Mouse (Mus musculus) brain, embryonic 18.5 days (tissue): ENCODE measurements at regions not wholly inside any gene's neighbourhood (a gene's known extent, or its start where the extent isn't known, plus 50 kb on each side); places are given as distances from the start of the nearest gene placed in this dataset.

Experiments
- DNase-seq: peaks from one replicate; pipeline ENCODE4 v3.0.0-alpha.2; 2012; ENCODE audit warnings: low read depth, low spot score

DNA sequence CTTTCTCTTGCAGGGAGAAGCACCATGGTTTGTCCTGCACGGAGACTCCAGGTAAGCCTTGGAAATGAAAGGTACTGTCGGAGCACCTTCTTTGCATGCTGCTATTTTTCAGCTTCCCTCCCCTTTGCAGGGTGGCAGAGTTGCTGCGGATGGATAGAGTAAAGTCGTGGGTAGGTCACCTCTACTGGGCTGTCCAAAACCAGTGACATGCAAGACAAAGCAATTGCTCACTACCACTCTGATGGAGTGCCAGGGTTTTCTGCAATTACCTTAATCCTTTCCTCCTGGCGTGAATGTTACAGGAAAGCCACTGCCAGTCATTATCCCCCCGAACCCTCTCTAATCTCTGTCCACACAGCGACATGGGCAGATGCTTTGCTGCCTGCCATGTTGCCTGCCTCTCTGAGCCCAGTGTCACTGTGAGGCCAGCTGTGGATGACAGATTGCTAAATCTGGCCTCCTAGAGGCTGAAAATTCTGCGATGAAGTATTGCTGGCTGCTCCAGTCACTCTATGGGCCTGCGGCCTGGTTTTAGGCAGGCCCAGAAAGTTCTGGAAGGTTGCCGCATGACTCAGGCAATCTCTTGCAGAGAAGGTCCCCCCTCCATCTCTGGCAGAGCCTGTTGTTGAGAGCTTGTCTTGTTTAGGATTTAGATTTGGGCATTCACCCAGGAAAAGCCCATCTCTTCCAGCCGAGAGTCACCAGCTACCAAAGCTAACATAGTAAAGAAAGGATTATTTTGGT is 54.1 kb upstream of the Sod3 start:
- DNase-seq: no peak

DNA sequence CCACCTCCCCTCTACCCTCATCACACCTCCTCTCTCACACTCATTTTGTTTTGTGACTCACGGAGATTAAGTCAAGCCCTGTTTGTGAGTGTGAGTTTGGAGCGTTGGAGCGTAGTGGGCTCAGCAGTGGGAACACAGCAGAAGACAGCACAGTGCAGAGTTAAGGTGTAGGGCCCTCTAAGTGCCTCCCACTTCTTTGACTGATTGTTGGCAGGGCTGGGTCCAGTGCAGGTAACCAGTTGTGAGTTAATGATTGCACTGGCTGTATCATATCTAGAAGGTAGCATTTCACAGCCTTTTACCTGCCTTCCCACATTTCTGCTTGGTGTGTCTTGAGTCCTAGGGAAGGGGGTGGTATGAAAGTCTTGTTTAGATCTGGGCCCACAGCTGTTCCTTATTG is 67.3 kb upstream of the Sod3 start:
- DNase-seq: no peak

DNA sequence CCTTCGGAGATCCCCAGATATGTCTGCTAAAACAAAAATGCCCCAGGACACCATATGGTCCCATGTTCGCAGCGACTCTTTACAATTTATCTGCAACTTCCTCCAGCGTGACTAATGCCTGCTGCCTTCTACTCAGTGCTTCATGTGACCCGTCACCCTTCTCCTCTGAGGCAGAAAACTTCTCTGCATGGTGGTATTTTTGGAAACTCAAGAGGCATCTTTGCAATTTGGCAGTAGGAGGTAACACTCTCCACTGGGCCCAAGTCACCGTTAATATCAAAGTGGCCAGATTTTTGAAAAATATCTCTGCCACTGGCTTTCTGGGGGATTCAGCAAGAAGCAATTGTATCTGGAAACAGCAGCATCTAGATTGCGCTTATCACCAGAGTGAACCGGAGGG is 69.1 kb upstream of the Sod3 start:
- DNase-seq: no peak

DNA sequence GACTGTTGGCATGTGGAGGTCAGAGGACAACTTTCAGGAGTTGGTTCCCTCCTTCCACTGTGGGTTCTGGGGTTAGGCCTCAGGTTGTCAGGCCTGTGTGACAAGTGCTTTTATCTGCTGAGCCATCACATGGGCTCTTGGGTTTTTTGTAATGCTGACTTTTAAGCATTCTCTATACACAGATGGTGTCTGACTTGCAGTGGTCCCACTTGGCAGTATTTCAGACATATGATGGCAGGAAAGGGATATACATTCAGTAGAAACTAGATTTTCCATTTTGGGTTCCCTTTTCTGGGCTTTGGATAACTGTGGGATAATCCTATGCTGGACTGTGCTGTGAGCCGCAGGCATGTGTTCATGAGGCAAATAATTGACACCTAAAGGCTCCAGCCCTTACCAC is 75.3 kb upstream of the Sod3 start:
- DNase-seq: no peak

DNA sequence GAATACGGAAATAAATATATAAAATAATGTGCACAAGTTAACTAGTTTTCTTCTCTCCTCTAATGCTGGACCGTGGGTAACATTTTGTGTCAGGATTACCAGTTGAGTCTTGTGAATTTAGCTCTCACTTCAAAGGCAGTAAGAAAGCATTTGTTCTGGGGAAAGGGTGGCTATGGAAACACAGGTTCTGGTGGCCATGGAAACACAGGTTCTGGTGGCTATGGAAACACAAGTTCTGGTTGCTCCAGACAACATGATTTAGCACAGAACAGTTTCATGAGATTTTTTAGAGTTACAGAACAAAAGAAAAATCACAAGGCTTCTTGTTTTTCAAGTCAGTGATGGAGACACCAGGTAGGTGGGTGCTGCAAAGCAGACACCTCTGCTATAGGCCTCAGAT is 82.7 kb upstream of the Sod3 start:
- DNase-seq: no peak

DNA sequence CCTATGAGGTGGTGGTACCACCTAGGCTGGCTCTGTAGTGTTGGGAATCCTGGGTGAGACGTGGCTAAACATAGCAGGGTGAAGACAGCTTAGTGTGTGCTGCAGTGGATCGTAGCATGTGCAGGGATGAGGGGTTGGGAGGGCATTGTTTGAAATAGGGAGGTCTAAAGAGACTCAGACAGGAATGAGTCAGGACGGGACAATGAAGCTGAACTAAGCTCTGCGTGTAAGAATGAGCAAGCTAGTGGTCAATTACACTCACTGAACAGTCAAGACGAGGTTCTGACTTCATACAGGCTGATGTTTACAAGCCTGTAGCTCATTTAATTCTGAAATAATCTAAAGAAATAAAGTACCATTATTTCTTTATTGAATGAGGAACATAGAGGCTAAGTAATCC is 85.5 kb upstream of the Sod3 start:
- no peak for DNase-seq

DNA sequence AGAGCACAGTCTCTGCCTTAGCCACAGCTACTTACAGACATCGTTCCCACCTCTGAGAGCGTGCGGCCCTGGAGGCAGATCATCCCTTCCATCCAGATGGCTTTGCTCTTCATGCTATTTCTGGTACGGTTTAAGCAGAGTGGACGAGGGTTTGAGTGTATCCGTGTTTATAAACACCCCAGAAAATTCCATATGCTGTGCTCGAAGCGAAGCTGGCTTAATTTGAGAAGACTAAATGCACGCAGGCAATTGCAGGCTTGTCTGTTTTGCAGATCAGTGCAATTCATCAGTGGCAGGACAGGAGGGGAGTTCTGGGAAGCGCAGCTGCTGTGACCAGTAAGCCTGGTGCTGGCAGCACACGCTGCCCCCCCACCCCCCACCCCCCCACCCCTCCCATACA is 72.9 kb upstream of the Dhx15 start:
- peak; percentile 14 for DNase-seq

DNA sequence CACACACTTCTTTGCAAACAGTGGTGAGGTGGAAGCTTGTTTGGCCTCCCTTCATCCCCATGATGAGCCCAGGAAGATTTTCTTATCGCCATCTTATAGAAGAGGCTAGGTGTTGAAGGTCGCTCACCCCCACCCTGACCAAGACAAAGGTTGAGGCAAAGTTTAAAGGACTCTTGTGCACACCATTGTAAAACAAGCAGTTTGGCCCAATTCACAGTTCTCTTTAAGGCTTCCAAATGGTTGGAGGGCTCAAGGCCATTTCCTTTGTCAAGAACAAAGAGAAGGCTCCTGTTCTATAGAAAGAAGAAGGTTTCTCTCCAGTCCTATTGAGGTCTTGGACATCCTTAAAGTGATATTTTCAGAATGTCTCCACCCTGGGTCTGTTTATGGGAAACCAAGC is 67.8 kb upstream of the Dhx15 start:
- DNase-seq: no peak

DNA sequence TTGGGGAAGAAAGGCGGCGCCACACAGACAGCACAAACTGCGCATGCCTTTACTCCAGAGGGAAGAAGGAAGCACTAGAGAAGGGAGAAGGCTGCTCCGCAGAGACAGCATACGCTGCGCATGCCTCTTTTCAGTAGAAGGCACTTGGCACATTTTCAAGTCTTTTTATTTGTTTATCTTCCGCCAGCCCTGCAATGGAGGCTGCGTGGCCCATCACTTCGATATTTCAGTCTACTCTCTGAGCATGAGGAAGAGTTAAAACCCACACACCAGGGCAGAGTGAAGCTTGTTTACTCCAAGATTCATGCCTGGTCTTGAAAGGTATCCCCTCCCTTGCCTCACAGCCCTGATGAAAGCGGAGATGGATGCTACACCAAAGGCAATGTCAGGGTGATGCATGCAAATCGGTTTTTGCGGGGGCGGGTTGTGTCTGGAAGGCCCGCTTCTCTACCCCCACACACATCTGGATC is 64.3 kb upstream of the Dhx15 start:
- no peak for DNase-seq

DNA sequence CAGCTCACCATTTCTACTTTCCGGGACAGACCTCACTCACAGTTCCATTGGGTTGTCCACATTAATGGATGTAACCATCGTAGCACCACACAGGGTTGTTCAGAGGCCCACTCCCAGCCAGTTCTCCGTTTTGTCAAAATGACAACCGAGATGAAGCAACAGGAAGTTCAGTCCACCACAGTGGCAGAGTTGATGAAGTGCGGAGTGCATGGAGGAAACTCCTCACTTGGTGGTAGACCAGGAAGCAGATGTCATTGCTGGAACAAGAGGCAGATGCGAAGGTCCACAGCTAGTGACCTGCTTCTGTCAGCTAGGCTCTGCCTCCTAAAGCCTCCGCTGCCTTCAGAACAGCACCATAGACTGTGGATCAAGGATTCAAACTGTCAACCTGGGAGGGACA is 59.5 kb upstream of the Dhx15 start:
- no peak for DNase-seq

DNA sequence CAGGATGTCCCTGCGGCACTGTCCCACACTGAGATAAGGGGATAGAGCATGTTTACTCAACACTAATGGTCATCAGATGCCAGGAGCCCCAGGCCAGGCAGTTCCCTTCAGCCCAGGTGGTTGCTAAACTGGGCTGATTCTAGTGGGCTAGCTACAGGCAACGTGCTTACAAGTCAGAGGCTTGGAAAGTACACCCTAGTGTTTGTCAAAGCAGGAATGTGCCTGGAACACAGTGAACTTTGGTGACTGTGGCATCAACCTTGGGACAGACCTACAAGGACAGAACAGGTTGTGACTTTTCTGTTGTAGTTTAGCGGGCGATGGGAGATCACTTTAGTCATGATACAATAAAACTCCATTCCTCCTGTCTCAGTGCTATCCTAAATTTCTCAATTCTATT is 53.6 kb upstream of the Dhx15 start:
- DNase-seq: no peak

DNA sequence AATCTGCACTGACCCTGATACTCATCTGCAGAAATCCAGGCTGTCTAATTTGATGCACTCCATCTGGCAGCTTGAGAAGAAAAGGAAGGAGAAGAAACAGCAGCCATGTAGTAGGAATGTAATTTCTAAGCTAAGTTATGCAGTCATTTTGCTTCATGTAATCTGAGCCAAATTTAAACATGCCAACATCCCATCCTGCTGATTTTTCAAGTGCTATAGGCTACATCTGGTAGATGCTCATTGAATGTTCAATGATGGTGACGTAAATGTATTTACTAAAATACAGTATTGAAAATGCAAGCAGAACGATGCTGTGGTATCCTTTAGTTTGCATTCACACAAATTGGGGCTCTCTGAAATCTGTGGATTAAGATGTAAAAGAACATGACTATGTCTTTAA is 52.1 kb upstream of the Dhx15 start:
- DNase-seq: peak; percentile 24

DNA sequence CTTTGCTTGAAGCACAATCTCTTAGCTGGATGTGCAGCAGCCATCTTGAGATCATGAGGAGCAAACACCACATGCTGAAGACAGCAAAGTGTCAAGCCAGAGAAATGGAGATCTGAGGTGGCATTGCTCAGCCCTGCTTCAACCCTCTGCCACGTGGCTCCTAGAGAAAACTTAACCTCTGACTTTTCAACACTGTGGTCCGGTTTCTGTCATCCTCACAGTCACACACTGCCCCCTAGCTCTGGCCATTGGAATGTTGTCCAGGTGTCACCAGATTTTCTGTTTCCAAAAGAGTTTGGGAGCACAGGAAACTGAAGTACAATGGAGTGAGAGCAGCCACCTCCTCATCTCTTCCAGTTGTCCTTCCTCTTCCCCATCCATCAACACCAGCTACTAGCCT is 50.2 kb upstream of the Dhx15 start:
- DNase-seq: no peak
